Mouse (Mus musculus) neural tube, embryonic 14.5 days (tissue): ENCODE results near the gene Arl3. TPM values are rescaled to one million over a fixed set of nuclear protein-coding genes. Genes with fewer than 3 reads are reported as not detected.

Experiments
- ATAC-seq: fragments of 200-750 bp; cut with Nextera tagmentation; 2 replicates; pipeline ENCODE4 v1.8.0; 2017; ENCODE audit warnings: low read depth, mild to moderate bottlenecking, moderate TSS enrichment, moderate library complexity
- H3K27ac ChIP-seq: fragments of 300-500 bp; sonication (generic); 2 replicates; pipeline ENCODE4 v1.5.1; 2014; ENCODE audit warnings: low read depth, mild to moderate bottlenecking, control low read depth, low read length, moderate library complexity, mixed read lengths
- H3K27me3 ChIP-seq: fragments of 300-500 bp; sonication (generic); 2 replicates; pipeline ENCODE4 v1.6.1; 2014; ENCODE audit warnings: low read length; ENCODE audit not compliant: control insufficient read depth, insufficient read depth
- H3K36me3 ChIP-seq: fragments of 300-500 bp; sonication (generic); 2 replicates; pipeline ENCODE4 v1.6.1; 2014; ENCODE audit warnings: low read length, mixed read lengths; ENCODE audit not compliant: control insufficient read depth, insufficient read depth
- H3K4me1 ChIP-seq: fragments of 300-500 bp; sonication (generic); 2 replicates; pipeline ENCODE4 v1.6.1; 2014; ENCODE audit warnings: low read length; ENCODE audit not compliant: control insufficient read depth, insufficient read depth
- H3K4me2 ChIP-seq: fragments of 300-500 bp; sonication (generic); 2 replicates; pipeline ENCODE4 v1.6.1; 2014; ENCODE audit warnings: mild to moderate bottlenecking, low read depth, low read length, control low read depth
- H3K4me3 ChIP-seq: fragments of 300-500 bp; sonication (generic); 2 replicates; pipeline ENCODE4 v1.5.1; 2014; ENCODE audit warnings: low read depth, low read length, control low read depth, mixed read lengths
- H3K9ac ChIP-seq: fragments of 300-500 bp; sonication (generic); replicated peaks from 2 replicates; pipeline ENCODE4 v1.6.1; 2014; ENCODE audit warnings: low read depth, mild to moderate bottlenecking, control low read depth, low read length, mixed read lengths
- H3K9me3 ChIP-seq: fragments of 300-500 bp; sonication (generic); 2 replicates; pipeline ENCODE4 v1.6.1; 2016; ENCODE audit warnings: low read length; ENCODE audit not compliant: control insufficient read depth
- WGBS: fragments of 180-500 bp; shearing (Covaris S2); extraction: QIAGEN DNeasy Blood & Tissue Kit; methylation state at CpG from one replicate; pipeline ENCODE4 v1.1.7; 2014; 5-methylcytosine and 5-hydroxymethylcytosine counted together
- polyA plus RNA-seq: library from polyadenylated mRNA; unstranded; fragments of >200 nt; fragmentation: Nextera tagmentation; extraction: Ambion mirVana; gene quantifications from 2 replicates; pipeline ENCODE4 v1.2.1, GENCODE M21; 2014

The Arl3 gene
- polyA plus RNA-seq, 1 experiment from 2014 or later: 160 TPM

DNA sequence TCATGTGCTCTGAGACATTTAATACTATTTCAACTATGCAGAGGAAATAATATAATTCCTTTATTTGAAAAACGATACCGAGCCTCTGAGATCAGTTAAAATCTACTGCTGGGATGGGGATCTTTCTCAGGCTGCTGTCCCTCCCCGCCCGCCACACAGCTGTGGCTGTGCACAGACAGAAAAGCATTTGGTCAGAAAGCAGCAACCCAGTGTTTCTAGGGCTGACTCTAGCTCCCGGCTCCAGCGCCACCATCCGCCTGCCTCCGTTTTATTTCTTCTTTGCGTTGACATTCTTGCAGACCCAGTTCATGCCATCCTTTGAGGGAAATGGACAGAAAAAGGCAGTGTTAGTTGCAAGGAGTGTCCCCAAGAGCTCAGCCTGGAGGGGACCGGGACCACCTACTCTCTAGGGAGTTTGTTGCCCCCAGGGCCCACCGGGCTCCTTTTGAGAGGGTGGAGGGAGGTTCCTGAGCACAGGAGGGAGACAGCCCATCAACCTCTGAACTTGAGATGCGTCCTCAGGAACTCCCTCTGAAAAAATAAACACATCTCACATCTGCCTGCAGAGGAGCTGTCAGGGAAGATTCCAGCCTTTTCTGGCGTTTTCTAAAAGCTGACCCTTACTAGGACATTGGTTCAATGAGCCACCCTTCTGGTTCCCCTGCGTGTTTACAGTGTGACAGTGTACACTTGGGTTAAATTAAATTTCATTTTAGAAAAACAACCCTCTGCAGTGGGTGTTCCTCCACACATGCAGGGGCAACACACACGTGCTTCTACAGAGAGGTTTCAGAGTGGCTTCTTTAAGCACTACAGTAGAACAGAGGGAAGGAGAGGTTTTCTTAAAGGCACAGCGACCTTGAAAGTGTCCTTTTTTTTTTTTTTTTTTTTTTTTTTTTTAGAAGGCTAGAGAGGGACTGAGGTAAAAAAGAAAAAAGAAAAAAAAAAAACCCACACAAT, 41.6 kb downstream of the Arl3 start:
- Histone ChIP-seq H3K4me3 (no peak overlapping the region), H3K4me1 (peaks cover 68% of the 10 kb centered on the region), H3K36me3 (no peaks in the 10 kb centered on the region), H3K9me3 (no peaks in the 10 kb centered on the region), H3K27ac (peak overlapping the region; percentile 87), H3K27me3 (no peaks in the 10 kb centered on the region), H3K9ac (peak overlapping the region; percentile 29; the same call in 1 of the 2 replicates), H3K4me2 (no peak overlapping the region; the same call in 1 of the 2 replicates)
- WGBS: 7% methylated on average over 16 of the region's 16 CpGs
- ATAC-seq: no peak

DNA sequence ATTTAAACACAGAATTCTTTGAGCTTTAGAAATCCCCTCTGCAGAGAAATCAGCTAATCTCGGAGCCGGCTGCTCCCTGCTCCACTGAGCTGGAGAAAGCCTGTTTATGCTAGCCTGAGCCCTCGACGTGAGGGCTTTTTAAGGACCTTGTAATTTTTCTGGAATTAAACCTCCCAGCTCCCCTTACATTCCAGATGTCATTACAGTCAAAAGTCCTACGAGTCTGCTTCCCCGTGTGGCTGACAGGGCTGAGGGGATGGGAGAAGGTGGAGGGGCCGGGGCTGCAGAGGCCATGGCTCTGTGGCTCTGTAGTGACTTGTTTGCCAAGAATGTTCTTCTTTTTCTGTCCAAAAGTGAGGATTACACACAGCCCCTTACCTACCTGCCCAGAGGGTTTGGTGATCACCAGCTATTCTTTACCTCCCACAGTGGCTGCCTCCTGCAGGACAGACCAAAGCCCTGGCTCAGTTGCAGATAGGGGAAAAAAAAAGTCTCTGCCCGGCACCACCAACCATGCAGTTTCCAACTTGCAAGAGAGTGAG, 42.5 kb downstream of the Arl3 start:
- Histone ChIP-seq H3K27me3 (no peaks in the 10 kb centered on the region), H3K36me3 (no peaks in the 10 kb centered on the region), H3K4me2 (no peak overlapping the region; the same call in 1 of the 2 replicates), H3K9me3 (no peaks in the 10 kb centered on the region), H3K4me3 (no peak overlapping the region), H3K27ac (peak overlapping the region; percentile 87), H3K9ac (peak overlapping the region; percentile 29; the same call in 1 of the 2 replicates), H3K4me1 (peaks cover 77% of the 10 kb centered on the region)
- no peak for ATAC-seq
- 11% methylated on average over 8 of the region's 8 CpGs for WGBS

DNA sequence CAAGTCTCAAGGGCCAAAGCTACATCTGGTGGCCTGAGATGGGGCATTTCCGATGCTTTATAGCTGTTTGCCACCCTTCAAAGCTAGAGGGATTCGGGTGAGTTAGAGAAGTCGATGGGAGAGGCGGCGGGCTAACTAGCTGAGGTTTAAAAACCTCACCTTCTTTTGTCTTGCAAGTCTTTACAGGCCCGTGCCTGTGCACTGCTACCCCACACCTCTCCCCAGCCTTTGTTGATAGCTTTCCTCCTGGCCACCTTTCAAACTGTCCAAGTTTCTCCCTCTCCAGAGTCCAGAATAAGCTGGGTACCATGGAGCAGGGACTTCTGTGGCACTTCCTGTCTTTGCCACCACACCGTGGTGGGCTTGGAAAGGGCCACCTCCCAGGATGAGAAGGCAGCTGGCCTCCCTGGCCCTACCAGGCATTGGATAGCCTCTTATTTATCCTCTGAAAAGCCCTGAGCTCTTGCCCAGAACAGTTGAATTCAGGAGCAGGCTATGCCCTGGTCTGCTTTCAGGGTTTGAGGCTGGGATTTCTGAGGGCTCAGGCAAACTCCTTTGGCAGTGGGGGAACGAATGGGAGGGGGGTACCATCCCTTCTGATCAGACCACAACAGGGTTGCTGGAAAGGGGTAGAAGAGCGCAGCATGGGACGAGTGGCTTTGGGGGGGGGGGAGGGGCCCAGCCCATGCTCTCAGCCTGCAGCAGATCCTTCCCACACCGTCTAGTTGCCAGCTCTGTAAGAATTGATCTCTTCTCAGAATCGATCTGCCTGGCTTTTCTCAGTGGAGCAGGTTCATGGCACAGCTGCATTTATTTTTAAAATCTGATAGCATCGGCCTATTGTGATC, 43.2 kb downstream of the Arl3 start:
- WGBS: 7% methylated on average over 13 of the region's 13 CpGs
- no peaks in the 10 kb centered on the region for H3K9me3 ChIP-seq
- H3K4me3 ChIP-seq: no peak overlapping the region
- H3K4me2 ChIP-seq: peak overlapping the region; percentile 48
- ATAC-seq: no peak
- no peaks in the 10 kb centered on the region for H3K27me3 ChIP-seq
- H3K9ac ChIP-seq: peak overlapping the region; percentile 43
- H3K4me1 ChIP-seq: peaks cover 82% of the 10 kb centered on the region
- H3K27ac ChIP-seq: peak overlapping the region; percentile 87
- no peaks in the 10 kb centered on the region for H3K36me3 ChIP-seq

DNA sequence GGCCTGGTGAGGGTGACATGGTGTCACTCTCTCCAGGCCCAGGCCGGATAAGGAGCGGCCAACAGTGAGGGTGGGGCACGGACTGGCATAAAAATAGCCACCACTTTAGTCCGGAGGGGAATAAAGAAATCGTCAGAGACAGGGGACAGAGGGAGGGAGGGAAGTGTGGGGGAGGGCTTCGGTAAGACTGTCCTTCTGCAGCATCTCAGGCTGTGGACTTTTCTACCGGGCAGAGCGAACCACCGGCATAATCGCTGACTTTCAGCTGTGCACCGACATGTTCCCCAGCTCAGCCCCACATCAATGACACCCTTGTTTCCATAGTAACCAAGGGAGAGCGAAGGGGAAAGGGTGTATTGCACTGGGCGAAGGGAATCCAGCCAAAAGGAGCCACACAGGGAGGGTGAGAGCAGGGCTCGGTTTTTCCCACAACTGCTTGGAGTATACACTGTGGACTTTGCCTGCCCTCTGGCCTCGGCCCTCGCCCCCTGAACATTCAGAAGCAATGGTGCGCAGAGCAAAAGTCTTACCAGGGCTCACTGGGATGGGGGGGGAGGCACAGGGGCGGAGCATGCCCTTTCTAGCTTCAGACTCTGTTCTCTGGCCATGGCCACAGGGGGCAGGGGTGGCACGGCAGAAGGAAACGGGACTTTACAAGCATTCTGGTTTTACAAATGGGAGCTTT, 44.3 kb downstream of the Arl3 start:
- peak overlapping the region; percentile 43 for H3K9ac ChIP-seq
- H3K4me3 ChIP-seq: peak overlapping the region; percentile 7; the same call in 1 of the 2 replicates
- peak overlapping the region; percentile 87 for H3K27ac ChIP-seq
- peaks cover 93% of the 10 kb centered on the region for H3K4me1 ChIP-seq
- no peaks in the 10 kb centered on the region for H3K36me3 ChIP-seq
- H3K9me3 ChIP-seq: no peaks in the 10 kb centered on the region
- H3K4me2 ChIP-seq: peak overlapping the region; percentile 48
- no peaks in the 10 kb centered on the region for H3K27me3 ChIP-seq
- under 1% methylated on average over 20 of the region's 20 CpGs for WGBS
- peak; percentile 65 for ATAC-seq

DNA sequence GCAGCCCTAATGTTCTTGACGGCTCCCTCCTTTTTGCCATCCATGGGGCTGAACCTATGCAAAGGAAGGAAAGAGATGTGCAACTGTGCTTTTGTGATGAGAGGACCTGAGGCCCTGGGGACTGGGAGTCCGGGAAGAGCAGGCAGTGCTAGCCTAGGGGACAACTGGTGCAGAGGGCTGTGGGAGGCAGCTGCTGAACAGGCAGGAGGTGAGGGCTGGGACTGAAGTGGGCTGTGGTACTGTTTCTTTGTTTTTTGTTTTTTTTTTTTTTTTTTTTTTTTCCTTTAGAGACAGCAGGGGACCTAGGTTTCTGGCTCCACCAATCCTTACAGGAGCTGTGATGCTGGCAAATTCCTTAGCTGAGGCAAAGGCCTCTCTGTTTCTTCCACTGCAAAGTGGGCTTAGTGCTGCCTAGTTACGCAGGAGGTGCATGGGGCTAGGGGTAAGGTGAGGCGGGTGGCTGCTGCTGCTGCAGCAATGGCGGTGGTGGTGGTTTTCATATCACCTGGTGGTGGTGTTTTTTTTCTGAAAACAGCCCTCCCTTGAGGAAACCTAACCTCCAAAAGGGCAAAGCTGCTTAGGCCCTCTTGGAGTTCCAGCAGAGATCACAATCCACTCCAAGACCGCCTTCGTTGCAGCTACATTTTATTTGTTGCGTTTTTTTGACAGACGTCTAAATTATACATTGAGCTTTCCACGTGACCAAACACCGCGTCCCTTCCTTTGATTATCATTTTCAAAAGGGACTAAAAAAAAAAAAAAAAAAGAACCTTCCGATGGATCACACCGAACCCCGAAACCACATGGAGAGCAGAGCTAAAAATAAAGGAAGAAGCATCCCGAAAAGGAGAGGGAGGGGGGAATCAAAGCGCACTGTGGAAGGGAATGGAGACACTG, 45.1 kb downstream of the Arl3 start:
- H3K4me3 ChIP-seq: peak overlapping the region; percentile 7; the same call in 1 of the 2 replicates
- WGBS: 9% methylated on average over 17 of the region's 17 CpGs
- no peaks in the 10 kb centered on the region for H3K9me3 ChIP-seq
- H3K27me3 ChIP-seq: no peaks in the 10 kb centered on the region
- no peak overlapping the region; the same call in 1 of the 2 replicates for H3K9ac ChIP-seq
- peaks cover 94% of the 10 kb centered on the region for H3K4me1 ChIP-seq
- no peak for ATAC-seq
- peak overlapping the region; percentile 48 for H3K4me2 ChIP-seq
- H3K27ac ChIP-seq: peak overlapping the region; percentile 87
- H3K36me3 ChIP-seq: no peaks in the 10 kb centered on the region

DNA sequence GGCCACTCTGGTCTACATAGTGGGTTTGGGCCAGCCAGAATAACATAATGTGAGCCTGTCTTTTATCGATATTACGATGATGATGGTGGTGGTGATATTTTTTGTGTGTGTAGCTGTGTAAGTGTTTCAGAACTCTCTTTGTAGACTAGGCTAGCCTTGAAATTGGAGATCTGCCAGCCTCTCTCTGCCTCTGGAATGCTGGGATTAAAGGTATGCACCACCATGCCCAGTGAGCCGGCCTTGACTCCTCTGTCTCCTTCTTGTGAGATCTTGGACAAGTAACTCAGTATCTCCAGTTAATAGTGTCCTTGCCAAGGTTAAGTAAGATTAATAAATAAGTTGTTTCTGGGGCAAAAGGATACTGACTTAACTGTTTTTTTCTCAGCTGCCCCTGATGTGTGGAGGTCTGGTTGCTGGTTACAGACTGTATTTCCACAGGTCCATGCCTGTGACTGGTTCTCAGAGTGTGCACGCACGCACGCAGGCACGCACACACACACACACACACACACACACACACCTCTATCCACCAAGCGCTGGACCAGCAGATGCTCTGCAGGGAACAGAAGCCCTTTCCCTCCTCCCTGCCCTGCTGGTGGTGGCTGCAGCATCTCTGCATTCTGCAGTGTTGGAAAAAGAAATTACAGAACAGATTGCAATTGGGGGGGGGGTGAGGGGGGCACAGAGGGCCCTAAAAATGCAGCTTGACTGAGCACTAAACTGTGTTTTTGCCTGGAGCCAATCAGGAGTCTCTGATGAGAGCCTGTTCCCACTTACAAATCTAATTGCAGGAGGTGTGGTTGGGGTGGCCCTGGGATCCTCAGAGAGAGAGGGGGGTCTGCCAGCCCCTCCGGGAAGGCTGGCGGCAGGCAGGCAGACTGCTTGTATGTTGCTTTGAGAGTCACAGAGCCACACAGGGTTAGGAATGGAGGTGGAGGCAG, 47.0 kb downstream of the Arl3 start:
- Histone ChIP-seq H3K9ac (no peak overlapping the region), H3K27me3 (no peaks in the 10 kb centered on the region), H3K27ac (0 out of 2 replicates have a peak overlapping the region, but pooled peaks have one; percentile 3), H3K4me2 (no peak overlapping the region), H3K4me1 (peaks cover 77% of the 10 kb centered on the region), H3K4me3 (no peak overlapping the region), H3K9me3 (no peaks in the 10 kb centered on the region), H3K36me3 (no peaks in the 10 kb centered on the region)
- WGBS: 41% methylated on average over 10 of the region's 10 CpGs
- no peak for ATAC-seq

DNA sequence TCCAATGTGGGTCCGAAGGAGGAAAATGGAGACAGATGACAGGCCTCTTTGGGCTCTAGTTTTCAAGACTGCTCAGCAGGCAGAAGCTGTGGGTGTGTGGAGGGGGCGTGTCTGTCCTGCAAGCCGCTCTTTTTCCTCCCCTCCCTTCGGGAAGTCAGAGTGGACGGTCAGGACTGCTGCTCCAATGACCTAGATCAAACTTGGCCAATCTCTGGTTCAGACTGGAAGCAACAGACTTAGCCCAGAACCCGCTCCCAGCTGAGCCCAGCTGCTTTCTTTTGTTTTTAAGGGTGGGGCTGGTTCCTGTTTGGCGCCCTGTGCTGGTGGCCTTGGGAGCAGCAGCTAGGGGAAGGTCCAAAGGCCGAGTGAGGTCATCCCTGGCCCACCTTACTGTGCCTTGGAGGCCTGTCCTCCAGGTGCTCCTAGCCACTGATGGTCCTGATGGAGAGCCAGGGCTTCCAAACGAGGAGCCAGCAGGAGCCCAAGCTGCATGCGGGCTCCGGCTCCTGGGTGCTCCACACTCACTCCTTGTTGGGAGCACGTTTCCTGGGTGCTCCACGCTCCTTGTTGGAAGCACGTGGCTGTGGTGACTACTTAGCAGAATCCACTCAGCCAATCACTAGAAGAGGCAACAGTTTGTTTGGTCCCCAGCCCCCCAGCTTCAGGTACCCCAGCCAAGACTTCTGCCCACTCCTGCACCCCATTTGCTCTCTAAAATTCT, 48.2 kb downstream of the Arl3 start:
- 33% methylated on average over 14 of the region's 14 CpGs for WGBS
- no peaks in the 10 kb centered on the region for H3K9me3 ChIP-seq
- no peaks in the 10 kb centered on the region for H3K36me3 ChIP-seq
- H3K27ac ChIP-seq: peak overlapping the region; percentile 76; the same call in 1 of the 2 replicates
- H3K4me1 ChIP-seq: peaks cover 65% of the 10 kb centered on the region
- H3K27me3 ChIP-seq: no peaks in the 10 kb centered on the region
- no peak overlapping the region for H3K4me3 ChIP-seq
- peak overlapping the region; percentile 36; the same call in 1 of the 2 replicates for H3K4me2 ChIP-seq
- H3K9ac ChIP-seq: no peak overlapping the region
- no peak for ATAC-seq
